Mouse (Mus musculus) left cerebral cortex, postnatal 14 days (tissue): ENCODE results near the gene Gm13276. TPM values are rescaled to one million over a fixed set of nuclear protein-coding genes. Genes with fewer than 3 reads are reported as not detected.
"Not testable (repeated sequence)": the region's sequence is repeated elsewhere in the genome, so short reads cannot be mapped to it uniquely, and the experiment has no call there.

Source experiments
- DNase-seq, 2 experiments: peaks; one replicate each; pipeline ENCODE4 v3.0.0; 2021 to 2022; ENCODE audit warnings: low spot score in 2 of 2, mixed read lengths in 1 of 2
- intact Hi-C: fragments of 180-260 bp; cut with DNase I; formaldehyde crosslinking; loops from one replicate; pipeline ENCODE4 v1.15.1; 2025
- total RNA-seq, 2 experiments: library from RNA; stranded (reverse); gene quantifications; 2 replicates each; pipeline ENCODE4 v1.2.3; 2021

Gene Gm13276
- total RNA-seq, 2 experiments from 2014 or later, result not detected

GRCm38 (mm10) chr4:88779550-88779949 is 6.0 kb upstream of the Gm13276 start, which contains the start of gene Gm13272:
Gene Gm13272, plus strand, starts transcription at chr4:88779850.
- DNase-seq, intact Hi-C loops: not testable (repeated sequence)

- intact Hi-C loops, DNase-seq: not testable (repeated sequence)
These were observed 5.2 kb upstream of the Gm13276 start for GRCm38 (mm10) chr4:88780320-88780719.

GRCm38 (mm10) chr4:88781831-88782230 is 3.7 kb upstream of the Gm13276 start, which contains the start of gene Ifnz:
Gene Ifnz, plus strand, starts transcription at chr4:88782131.
- intact Hi-C loops, DNase-seq: not testable (repeated sequence)

- DNase-seq, intact Hi-C loops: not testable (repeated sequence)
These were observed 3.2 kb upstream of the Gm13276 start for GRCm38 (mm10) chr4:88782335-88782734.

GRCm38 (mm10) chr4:88788402-88788801 is 2.9 kb downstream of the Gm13276 start, which contains the start of gene Gm13277:
Gene Gm13277, plus strand, starts transcription at chr4:88788632.
- intact Hi-C loops, result not testable (repeated sequence)
- DNase-seq, result peak; percentile 70 to 75

- DNase-seq, intact Hi-C loops: not testable (repeated sequence)
These were observed 5.7 kb downstream of the Gm13276 start, which contains the start of gene Gm13278 for GRCm38 (mm10) chr4:88791250-88791649. Gene Gm13278, plus strand, starts transcription at chr4:88791550.

- DNase-seq, result peak; percentile 20 to 41
- intact Hi-C loops, result not testable (repeated sequence)
These were observed 8.6 kb downstream of the Gm13276 start, which contains the start of gene Gm13275 for GRCm38 (mm10) chr4:88793936-88794675. Gene Gm13275, plus strand, starts transcription at chr4:88794487.

GRCm38 (mm10) chr4:88797097-88797496 is 11.6 kb downstream of the Gm13276 start, which contains the start of gene Gm13279:
Gene Gm13279, plus strand, starts transcription at chr4:88797397.
- intact Hi-C loops, DNase-seq: not testable (repeated sequence)

- intact Hi-C loops, DNase-seq: not testable (repeated sequence)
These were observed 13.9 kb downstream of the Gm13276 start, which contains the start of gene Gm13285 for GRCm38 (mm10) chr4:88799365-88799764. Gene Gm13285, plus strand, starts transcription at chr4:88799665.

GRCm38 (mm10) chr4:88802954-88803353 is 17.4 kb downstream of the Gm13276 start, which contains the start of gene Gm13287:
Gene Gm13287, plus strand, starts transcription at chr4:88803254.
- DNase-seq, intact Hi-C loops: not testable (repeated sequence)

GRCm38 (mm10) chr4:88805231-88805630 is 19.7 kb downstream of the Gm13276 start, which contains the start of gene Gm13288:
Gene Gm13288, plus strand, starts transcription at chr4:88805531.
- DNase-seq, intact Hi-C loops: not testable (repeated sequence)

GRCm38 (mm10) chr4:88805761-88806160 is 20.3 kb downstream of the Gm13276 start:
- intact Hi-C loops, DNase-seq: not testable (repeated sequence)

- no peak for DNase-seq
- intact Hi-C loops, result no loop called here
These were observed 30.4 kb downstream of the Gm13276 start, which contains the start of gene Ifna7 for GRCm38 (mm10) chr4:88815928-88816327. Gene Ifna7, plus strand, starts transcription at chr4:88816228.

GRCm38 (mm10) chr4:88819659-88820058 is 34.1 kb downstream of the Gm13276 start, which contains the start of gene Ifna11:
Gene Ifna11, plus strand, starts transcription at chr4:88819959.
- DNase-seq, result no peak
- intact Hi-C loops, result no loop called here

GRCm38 (mm10) chr4:88822995-88823394 is 37.5 kb downstream of the Gm13276 start:
- intact Hi-C loops, result no loop called here
- DNase-seq, result peak; percentile 9 to 37

- intact Hi-C loops, DNase-seq: not testable (repeated sequence)
These were observed 41.6 kb downstream of the Gm13276 start, which contains the start of gene Ifna6 for GRCm38 (mm10) chr4:88827116-88827515. Gene Ifna6, plus strand, starts transcription at chr4:88827416.

GRCm38 (mm10) chr4:88830523-88830922 is 45.0 kb downstream of the Gm13276 start:
- DNase-seq, result peak; percentile 46 to 51
- intact Hi-C loops, result no loop called here

GRCm38 (mm10) chr4:88835225-88835624 is 49.7 kb downstream of the Gm13276 start, which contains the start of gene Ifna5:
Gene Ifna5, plus strand, starts transcription at chr4:88835525.
- DNase-seq, intact Hi-C loops: not testable (repeated sequence)
